Comparison of ENCODE assay signal across 8 mouse cellular contexts in the genomic region with DNA sequence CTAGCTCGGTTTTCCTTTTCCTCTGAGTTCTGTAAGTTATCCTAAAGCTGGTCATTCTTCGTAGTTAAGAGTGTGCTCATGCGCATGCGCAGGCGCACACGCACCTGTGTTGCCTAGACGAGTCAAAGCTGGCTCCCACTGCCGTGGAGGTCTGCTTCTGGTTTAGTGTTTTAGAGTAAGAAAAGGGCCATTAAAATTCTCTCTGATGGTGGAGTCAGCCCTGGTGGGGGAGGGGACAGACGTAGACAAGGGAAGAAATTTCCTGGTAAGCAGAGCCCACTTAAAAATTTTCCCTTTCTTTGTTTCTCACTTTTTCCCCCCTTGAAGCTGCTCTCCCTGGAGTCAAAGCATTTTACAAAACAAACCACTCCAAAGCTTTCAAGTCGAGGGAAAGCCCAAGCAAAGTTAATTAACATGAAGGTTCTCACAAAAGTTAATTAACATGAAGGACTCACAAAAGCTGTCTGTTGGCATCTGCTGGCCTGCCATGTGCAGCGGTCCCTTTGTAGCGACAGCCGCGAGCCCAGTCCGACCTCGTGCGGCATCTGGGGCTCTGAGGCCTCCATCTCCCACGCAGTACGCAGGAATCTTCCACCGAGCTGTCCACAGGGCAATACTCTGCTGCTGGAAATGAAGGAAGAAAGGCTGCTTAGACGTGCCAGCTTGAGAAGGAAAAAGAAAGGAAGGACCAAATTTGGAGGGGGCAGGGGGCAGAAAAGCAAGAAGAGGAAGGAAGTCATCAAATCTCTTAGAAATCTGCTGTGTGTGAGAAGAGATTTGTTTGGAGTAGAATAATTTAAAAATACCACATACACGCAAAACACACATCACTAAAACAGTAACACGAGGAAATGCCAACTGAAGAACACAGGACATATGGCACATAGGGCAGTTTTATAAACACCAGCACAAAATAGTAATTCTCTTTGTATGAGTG. TPM values are rescaled to one million over a fixed set of nuclear protein-coding genes. Genes with fewer than 3 reads are reported as not detected.
DNase-seq lines count a peak whose midpoint lies in the region; ATAC-seq and TF ChIP-seq lines count a peak whose summit lies in the region.

A gene (minus strand): TSS at position 633 of the 937 bp plus-strand sequence.

- ATAC-seq in lung, embryonic 16.5 days (ENCODE audit: low read depth): peak; percentile 34; the same call in 1 of the 2 replicates
- peak; percentile 83 for ATAC-seq in forebrain, postnatal 0 days
- ATAC-seq in neural tube, embryonic 14.5 days (ENCODE audit: low read depth): peak; percentile 87

- peak within 1 kb of the TSS; percentile 29 for H3K4me2 ChIP-seq in lung, embryonic 16.5 days (ENCODE audit: low read depth, low read length)
- H3K4me2 ChIP-seq in forebrain, postnatal 0 days (ENCODE audit: low read depth): peak within 1 kb of the TSS; percentile 41
- H3K4me2 ChIP-seq in neural tube, embryonic 14.5 days (ENCODE audit: low read depth, low read length): peak within 1 kb of the TSS; percentile 32

- no peaks in the 10 kb centered on the region for H3K36me3 ChIP-seq in lung, embryonic 16.5 days (ENCODE audit: control insufficient read depth, insufficient read depth, low read length)
- no peaks in the 10 kb centered on the region for H3K36me3 ChIP-seq in forebrain, postnatal 0 days (ENCODE audit: insufficient read depth)
- no peaks in the 10 kb centered on the region for H3K36me3 ChIP-seq in neural tube, embryonic 14.5 days (ENCODE audit: control insufficient read depth, insufficient read depth, low read length)

- no peak for DNase-seq in lung, postnatal 14 days
- peak; percentile 31 for DNase-seq in brain, adult 2 months (ENCODE audit: low read depth, low spot score)
- DNase-seq in forebrain, postnatal 0 days: peak; percentile 65
- DNase-seq in kidney, postnatal 25 days: peak; percentile 33 to 51
- no peak for DNase-seq in natural killer cell, adult 2 months (ENCODE audit: low spot score in 2 of 2)
- DNase-seq in cerebellum, postnatal 14 days: no peak

- H3K27ac ChIP-seq in lung, embryonic 16.5 days (ENCODE audit: low read length): no peak within 1 kb of the TSS
- H3K27ac ChIP-seq in forebrain, postnatal 0 days (ENCODE audit: low read depth, low read length): no peak within 1 kb of the TSS
- H3K27ac ChIP-seq in neural tube, embryonic 14.5 days (ENCODE audit: low read depth, low read length): no peak within 1 kb of the TSS

- H3K27me3 ChIP-seq in lung, embryonic 16.5 days (ENCODE audit: control insufficient read depth, insufficient read depth, low read depth, low read length): no peaks in the 10 kb centered on the region
- H3K27me3 ChIP-seq in forebrain, postnatal 0 days (ENCODE audit: insufficient read depth, low read length): no peaks in the 10 kb centered on the region
- H3K27me3 ChIP-seq in neural tube, embryonic 14.5 days (ENCODE audit: control insufficient read depth, insufficient read depth, low read length): no peaks in the 10 kb centered on the region

- 0 out of 2 replicates have a peak within 1 kb of the TSS, but pooled peaks have one; percentile 4 for H3K4me3 ChIP-seq in lung, embryonic 16.5 days (ENCODE audit: low read length)
- peak within 1 kb of the TSS; percentile 7; the same call in 1 of the 2 replicates for H3K4me3 ChIP-seq in forebrain, postnatal 0 days (ENCODE audit: low read depth, low read length)
- 0 out of 2 replicates have a peak within 1 kb of the TSS, but pooled peaks have one; percentile 7 for H3K4me3 ChIP-seq in neural tube, embryonic 14.5 days (ENCODE audit: low read depth, low read length)

- TF ChIP-seq CTCF in forebrain, postnatal 0 days (IDR thresholded peaks at IDR 0.05; ENCODE audit: low read depth): no peak

- H3K9ac ChIP-seq in lung, embryonic 16.5 days (ENCODE audit: low read length): no peak within 1 kb of the TSS
- 0 out of 2 replicates have a peak within 1 kb of the TSS, but pooled peaks have one; percentile 2 for H3K9ac ChIP-seq in forebrain, postnatal 0 days
- peak within 1 kb of the TSS; percentile 37; the same call in 1 of the 2 replicates for H3K9ac ChIP-seq in neural tube, embryonic 14.5 days (replicated peaks; ENCODE audit: low read depth, low read length)

- no peaks in the 10 kb centered on the region for H3K4me1 ChIP-seq in lung, embryonic 16.5 days (replicated peaks; ENCODE audit: control insufficient read depth, insufficient read depth, low read length)
- H3K4me1 ChIP-seq in forebrain, postnatal 0 days (ENCODE audit: insufficient read depth): no peaks in the 10 kb centered on the region
- H3K4me1 ChIP-seq in neural tube, embryonic 14.5 days (ENCODE audit: control insufficient read depth, insufficient read depth, low read length): 0 out of 2 replicates have a peak, but pooled peaks cover 7% of the 10 kb centered on the region

- 24% methylated on average over 23 of the region's 23 CpGs for WGBS in lung, embryonic 16.5 days
- WGBS in forebrain, postnatal 0 days: 11% methylated on average over 23 of the region's 23 CpGs
- 18% methylated on average over 23 of the region's 23 CpGs for WGBS in neural tube, embryonic 14.5 days

- H3K9me3 ChIP-seq in lung, embryonic 16.5 days (ENCODE audit: control insufficient read depth, low read length): no peaks in the 10 kb centered on the region
- H3K9me3 ChIP-seq in forebrain, postnatal 0 days (ENCODE audit: low read length): no peaks in the 10 kb centered on the region
- no peaks in the 10 kb centered on the region for H3K9me3 ChIP-seq in neural tube, embryonic 14.5 days (ENCODE audit: control insufficient read depth, low read length)

RNA-seq across cellular contexts. Expression of the gene that starts here (rescaled TPM):
- 26.7 and 27.8 TPM in 2 replicates for polyA plus RNA-seq in lung, embryonic 16.5 days (2015; fragmentation: Nextera tagmentation; extraction: Ambion mirVana)
- total RNA-seq in forebrain, postnatal 0 days (2014; rRNA removed): 9.3 and 12.2 TPM in 2 replicates
- 7.4 and 8.0 TPM in 2 replicates for polyA plus RNA-seq in forebrain, postnatal 0 days (2015; fragmentation: Nextera tagmentation; extraction: Ambion mirVana)
- polyA plus RNA-seq in neural tube, embryonic 14.5 days (2014; fragmentation: Nextera tagmentation; extraction: Ambion mirVana): 14.6 and 16.1 TPM in 2 replicates

Comparison
In these comparisons a context has a peak if more than half of its experiments do, and no peak if none do; other contexts are left out.
1. ATAC-seq: peak in every context shown above with its lines; median percentile 87 in neural tube, embryonic 14.5 days; 83 in forebrain, postnatal 0 days; 34 in lung, embryonic 16.5 days.
2. DNase-seq: peak in brain, adult 2 months (single experiment), forebrain, postnatal 0 days (single experiment) and kidney, postnatal 25 days (2 of 2); none in lung, postnatal 14 days (single experiment), natural killer cell, adult 2 months (0 of 2) and cerebellum, postnatal 14 days (0 of 2).
3. Peak in every context shown above with its lines, with median percentiles within 50 percentile points of each other: H3K4me2 ChIP-seq and H3K4me3 ChIP-seq.